ENCODE assay signal across 18 mouse cellular contexts in genomic region chr10:84021167-84022120, GRCm38 (mm10).
DNase-seq lines count a peak whose midpoint lies in the region; ATAC-seq and TF ChIP-seq lines count a peak whose summit lies in the region.
"Had no signal": no experiment of that assay in that cellular context is flagged by ENCODE, and none has a peak within 500 bp of the region (broad histone marks: within the 10 kb centered on the region; RNA-seq: fewer than 3 reads in every experiment).

No protein-coding gene starts in this region.

- intact Hi-C loops in heart, postnatal 14 days (cut with DNase I), result loop anchor here (5.0 kb wide), 2 partner anchors 84 to 126 kb away; no protein-coding TSS in a partner anchor
- intact Hi-C loops in left cerebral cortex, postnatal 4 days (cut with DNase I), result no loop called here

- H3K9ac ChIP-seq in kidney, embryonic 15.5 days, result no peak overlapping the region
- H3K9ac ChIP-seq in ES-Bruce4 (ENCODE audit: low read depth, poor library complexity, severe bottlenecking), result no peak overlapping the region
- H3K9ac ChIP-seq: midbrain, embryonic 12.5 days had no signal

- peak; percentile 83 for DNase-seq in heart, adult 11 months
- DNase-seq in heart, postnatal 14 days, result no peak
- no peak for DNase-seq in kidney, adult 2 months
- peak; percentile 54 for DNase-seq in embryo, embryonic 11 days
- DNase-seq in left cerebral cortex, postnatal 4 days, result no peak
- no peak for DNase-seq in ovary, postnatal 36 days (ENCODE audit: low spot score)
- DNase-seq: cerebellum, adult 9-10 months; gastrocnemius, adult 2 months; heart, postnatal 10 days; kidney, adult 18-20 months; kidney, postnatal 4 days; layer of hippocampus, postnatal 36 days; lung, adult 18-20 months; thymus, adult 2 months had no signal

- 60% methylated on average over 12 of the region's 12 CpGs for WGBS in kidney, embryonic 15.5 days
- WGBS in kidney, adult 2 months, result 80% methylated on average over 12 of the region's 12 CpGs

- H3K9me3 ChIP-seq in kidney, embryonic 15.5 days (replicated peaks), result no peaks in the 10 kb centered on the region
- H3K9me3 ChIP-seq in ES-Bruce4 (replicated peaks; ENCODE audit: control insufficient read depth, insufficient read depth, low read length, poor library complexity, severe bottlenecking), result no peaks in the 10 kb centered on the region
- H3K9me3 ChIP-seq: midbrain, embryonic 12.5 days had no signal

- no peak for TF ChIP-seq CTCF in kidney, adult 2 months (conservative IDR thresholded peaks at IDR 0.05; ENCODE audit: insufficient read depth, insufficient read length, low read depth, low read length)
- TF ChIP-seq CTCF in ES-Bruce4 (IDR thresholded peaks at IDR 0.05; ENCODE audit: low read depth, low read length), result no peak

- peak; percentile 64; the same call in 1 of the 2 replicates for ATAC-seq in kidney, embryonic 15.5 days (replicated peaks; ENCODE audit: low FRiP score)
- ATAC-seq: forebrain, embryonic 14.5 days had no signal

- peaks cover 24% of the 10 kb centered on the region for H3K4me1 ChIP-seq in kidney, embryonic 15.5 days
- H3K4me1 ChIP-seq in kidney, adult 2 months (ENCODE audit: control insufficient read depth, insufficient read depth, low read length), result peaks cover 3% of the 10 kb centered on the region; the same call in 1 of the 2 replicates
- H3K4me1 ChIP-seq in ES-Bruce4 (ENCODE audit: control insufficient read depth, insufficient read depth, low read length), result peaks cover 2% of the 10 kb centered on the region
- H3K4me1 ChIP-seq: midbrain, embryonic 12.5 days had no signal

- TF ChIP-seq EP300 in ES-Bruce4 (IDR thresholded peaks at IDR 0.05; ENCODE audit: insufficient read depth, low read depth, low read length), result peak; percentile 68; the same call in 1 of the 2 replicates

- TF ChIP-seq POLR2A in kidney, adult 2 months (IDR thresholded peaks at IDR 0.05; ENCODE audit: low read depth, low read length), result no peak
- no peak for TF ChIP-seq POLR2A in ES-Bruce4 (IDR thresholded peaks at IDR 0.05; ENCODE audit: insufficient read depth, low read length)

- no peaks in the 10 kb centered on the region for H3K36me3 ChIP-seq in kidney, embryonic 15.5 days
- H3K36me3 ChIP-seq in kidney, adult 2 months (ENCODE audit: control insufficient read depth, insufficient read depth, low read length), result no peaks in the 10 kb centered on the region
- no peaks in the 10 kb centered on the region for H3K36me3 ChIP-seq in ES-Bruce4 (ENCODE audit: control insufficient read depth, insufficient read depth, low read length, poor library complexity, severe bottlenecking)
- H3K36me3 ChIP-seq: midbrain, embryonic 12.5 days had no signal

- H3K4me2 ChIP-seq in kidney, embryonic 15.5 days, result no peak overlapping the region
- H3K4me2 ChIP-seq: midbrain, embryonic 12.5 days had no signal

- H3K27me3 ChIP-seq in kidney, embryonic 15.5 days, result no peaks in the 10 kb centered on the region
- H3K27me3 ChIP-seq in kidney, adult 2 months (replicated peaks; ENCODE audit: control insufficient read depth, insufficient read depth, low read length), result no peaks in the 10 kb centered on the region
- H3K27me3 ChIP-seq in ES-Bruce4 (ENCODE audit: control insufficient read depth, insufficient read depth, low read length, poor library complexity, severe bottlenecking), result no peaks in the 10 kb centered on the region
- H3K27me3 ChIP-seq: midbrain, embryonic 12.5 days had no signal

- H3K4me3 ChIP-seq in kidney, embryonic 15.5 days (replicated peaks), result no peak overlapping the region
- H3K4me3 ChIP-seq in kidney, adult 2 months (ENCODE audit: insufficient read depth, low read depth, low read length), result no peak overlapping the region
- no peak overlapping the region for H3K4me3 ChIP-seq in ES-Bruce4 (ENCODE audit: low read depth, low read length)
- H3K4me3 ChIP-seq: gastrocnemius, adult 2 months; midbrain, embryonic 12.5 days had no signal

- no peak overlapping the region for H3K27ac ChIP-seq in kidney, embryonic 15.5 days
- H3K27ac ChIP-seq in kidney, adult 2 months (ENCODE audit: insufficient read depth, low read depth, low read length), result no peak overlapping the region
- H3K27ac ChIP-seq in ES-Bruce4 (ENCODE audit: insufficient read depth, low read length), result no peak overlapping the region
- H3K27ac ChIP-seq: midbrain, embryonic 12.5 days had no signal

Comparison
In these comparisons a context has a peak if more than half of its experiments do, and no peak if none do; other contexts are left out.
1. DNase-seq: peak in heart, adult 11 months (single experiment) and embryo, embryonic 11 days (single experiment); none in heart, postnatal 14 days (0 of 2), kidney, adult 2 months (single experiment), left cerebral cortex, postnatal 4 days (single experiment) and ovary, postnatal 36 days (single experiment).